Mouse (Mus musculus) kidney, embryonic 14.5 days (tissue): ENCODE results near the gene Cish. TPM values are rescaled to one million over a fixed set of nuclear protein-coding genes. Genes with fewer than 3 reads are reported as not detected.

ENCODE experiments used
- ATAC-seq: fragments of 200-750 bp; cut with Nextera tagmentation; 2 replicates; pipeline ENCODE4 v1.8.0; 2017; ENCODE audit warnings: moderate number of reproducible peaks, mild to moderate bottlenecking, moderate TSS enrichment, moderate library complexity; ENCODE audit not compliant: low FRiP score, low TSS enrichment
- H3K27ac ChIP-seq: fragments of 300-500 bp; sonication (generic); 2 replicates; pipeline ENCODE4 v1.5.1; 2014; ENCODE audit warnings: low read depth, mild to moderate bottlenecking, low read length, moderate library complexity, mixed read lengths
- H3K27me3 ChIP-seq: fragments of 300-500 bp; sonication (generic); 2 replicates; pipeline ENCODE4 v1.6.1; 2014; ENCODE audit warnings: mild to moderate bottlenecking, low read length; ENCODE audit not compliant: control insufficient read depth, insufficient read depth
- H3K36me3 ChIP-seq: fragments of 300-500 bp; sonication (generic); 2 replicates; pipeline ENCODE4 v1.6.1; 2014; ENCODE audit warnings: low read length, mixed read lengths; ENCODE audit not compliant: control insufficient read depth, insufficient read depth
- H3K4me1 ChIP-seq: fragments of 300-500 bp; sonication (generic); 2 replicates; pipeline ENCODE4 v1.6.1; 2014; ENCODE audit warnings: low read length, mixed read lengths; ENCODE audit not compliant: control insufficient read depth, insufficient read depth
- H3K4me2 ChIP-seq: fragments of 300-500 bp; sonication (generic); replicated peaks from 2 replicates; pipeline ENCODE4 v1.6.1; 2014; ENCODE audit warnings: low read depth, mild to moderate bottlenecking, low read length
- H3K4me3 ChIP-seq: fragments of 300-500 bp; sonication (generic); 2 replicates; pipeline ENCODE4 v1.5.1; 2014; ENCODE audit warnings: mild to moderate bottlenecking, low read length
- H3K9ac ChIP-seq: fragments of 300-500 bp; sonication (generic); 2 replicates; pipeline ENCODE4 v1.6.1; 2014; ENCODE audit warnings: low read depth, mild to moderate bottlenecking, low read length, moderate library complexity
- H3K9me3 ChIP-seq: fragments of 300-500 bp; sonication (generic); 2 replicates; pipeline ENCODE4 v1.6.1; 2016; ENCODE audit warnings: low read length; ENCODE audit not compliant: control insufficient read depth
- WGBS: fragments of 180-500 bp; shearing (Covaris S2); extraction: QIAGEN DNeasy Blood & Tissue Kit; methylation state at CpG from one replicate; pipeline ENCODE4 v1.1.7; 2014; 5-methylcytosine and 5-hydroxymethylcytosine counted together
- polyA plus RNA-seq: library from polyadenylated mRNA; unstranded; fragments of >200 nt; fragmentation: Nextera tagmentation; extraction: Ambion mirVana; gene quantifications from 2 replicates; pipeline ENCODE4 v1.2.1, GENCODE M21; 2014

Gene Cish
- polyA plus RNA-seq, 1 experiment from 2014 or later, result 7.1 TPM

GRCm38 (mm10) chr9:107279378-107280321 is 16.2 kb upstream of the Cish start:
- peak; percentile 61 for ATAC-seq
- H3K4me3 ChIP-seq, result peak overlapping the region; percentile 4; the same call in 1 of the 2 replicates
- H3K4me2 ChIP-seq, result peak overlapping the region; percentile 30
- 0 out of 2 replicates have a peak overlapping the region, but pooled peaks have one; percentile 13 for H3K9ac ChIP-seq
- no peaks in the 10 kb centered on the region for H3K27me3 ChIP-seq
- H3K36me3 ChIP-seq, result no peaks in the 10 kb centered on the region
- H3K4me1 ChIP-seq, result peaks cover 16% of the 10 kb centered on the region; the same call in 1 of the 2 replicates
- H3K9me3 ChIP-seq, result no peaks in the 10 kb centered on the region
- H3K27ac ChIP-seq, result peak overlapping the region; percentile 30; the same call in 1 of the 2 replicates
- 21% methylated on average over 16 of the region's 16 CpGs for WGBS

DNA sequence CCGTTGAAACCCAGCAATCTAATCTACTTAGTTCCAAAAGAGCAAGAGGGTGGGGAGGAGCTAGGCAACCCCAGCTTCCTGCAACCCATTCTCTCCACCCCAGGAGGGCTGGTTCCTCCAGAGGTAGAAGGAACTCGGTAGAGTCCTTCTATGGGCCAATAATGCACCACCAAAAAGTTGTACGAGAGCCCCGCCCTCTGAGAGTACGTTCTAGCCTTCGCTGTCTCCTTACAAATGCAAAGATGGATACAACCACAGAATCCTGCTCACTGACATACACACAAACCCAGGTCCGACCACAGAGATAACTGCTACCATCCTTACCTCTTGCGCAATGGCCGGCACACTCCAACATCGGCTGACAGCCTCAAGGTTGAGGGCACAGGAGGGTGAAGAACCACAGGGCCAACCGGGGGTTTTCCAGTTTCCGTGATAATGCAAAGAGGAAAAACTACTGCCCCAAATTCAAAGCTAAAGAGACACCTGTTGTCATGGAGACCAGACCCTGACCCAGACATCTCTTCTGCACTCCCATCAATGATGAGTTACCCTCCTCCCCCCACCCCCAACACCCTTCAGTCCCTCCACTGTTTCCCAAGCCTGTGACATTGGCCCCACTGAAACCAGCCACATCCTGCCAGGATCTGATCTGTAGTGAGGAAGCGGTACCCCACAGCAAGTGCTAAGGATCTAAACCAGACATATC is 15.4 kb upstream of the Cish start:
- WGBS, result 59% methylated on average over 13 of the region's 13 CpGs
- Histone ChIP-seq H3K9me3 (no peaks in the 10 kb centered on the region), H3K4me2 (peak overlapping the region; percentile 30), H3K4me1 (peaks cover 16% of the 10 kb centered on the region; the same call in 1 of the 2 replicates), H3K27ac (no peak overlapping the region), H3K27me3 (no peaks in the 10 kb centered on the region), H3K36me3 (no peaks in the 10 kb centered on the region), H3K4me3 (0 out of 2 replicates have a peak overlapping the region, but pooled peaks have one; percentile 4), H3K9ac (0 out of 2 replicates have a peak overlapping the region, but pooled peaks have one; percentile 13)
- peak; percentile 8; the same call in 1 of the 2 replicates for ATAC-seq

- no peak overlapping the region for H3K9ac ChIP-seq
- H3K27me3 ChIP-seq, result no peaks in the 10 kb centered on the region
- peaks cover 16% of the 10 kb centered on the region; the same call in 1 of the 2 replicates for H3K4me1 ChIP-seq
- ATAC-seq, result no peak
- WGBS, result 89% methylated on average over 5 of the region's 5 CpGs
- no peaks in the 10 kb centered on the region for H3K36me3 ChIP-seq
- H3K4me3 ChIP-seq, result no peak overlapping the region
- no peaks in the 10 kb centered on the region for H3K9me3 ChIP-seq
- H3K27ac ChIP-seq, result no peak overlapping the region
- no peak overlapping the region for H3K4me2 ChIP-seq
Observed at GRCm38 (mm10) chr9:107281241-107281987, 14.4 kb upstream of the Cish start.

DNA sequence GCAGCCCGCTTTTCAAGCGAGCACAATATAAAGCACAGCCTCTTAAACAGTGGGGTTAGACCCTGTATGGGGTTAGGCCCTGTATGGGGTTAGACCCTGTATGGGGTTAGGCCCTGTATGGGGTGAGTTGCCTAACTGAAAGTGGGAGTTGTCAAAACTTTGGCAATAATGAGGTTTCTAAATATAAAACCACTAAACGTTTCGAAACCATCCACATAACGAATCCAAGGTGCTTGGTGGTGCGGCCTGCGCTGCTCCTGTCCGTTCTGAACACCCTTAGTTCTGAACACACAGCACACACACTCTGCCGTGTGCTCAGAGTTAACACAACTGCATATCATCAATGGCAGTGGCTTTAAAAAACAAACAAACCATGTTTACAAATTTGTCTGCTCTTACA is 12.9 kb upstream of the Cish start:
- no peak for ATAC-seq
- H3K4me3 ChIP-seq, result no peak overlapping the region
- WGBS, result 92% methylated on average over 9 of the region's 9 CpGs

GRCm38 (mm10) chr9:107285009-107285408 is 10.8 kb upstream of the Cish start:
- 29% methylated on average over 3 of the region's 3 CpGs for WGBS
- H3K4me1 ChIP-seq, result peaks cover 6% of the 10 kb centered on the region; the same call in 1 of the 2 replicates
- no peak overlapping the region for H3K27ac ChIP-seq

More for the DNA sequence above, 12.9 kb upstream of the Cish start:
- Histone ChIP-seq H3K4me2 (no peak overlapping the region), H3K27me3 (no peaks in the 10 kb centered on the region), H3K4me1 (peaks cover 16% of the 10 kb centered on the region; the same call in 1 of the 2 replicates), H3K9me3 (no peaks in the 10 kb centered on the region), H3K27ac (no peak overlapping the region), H3K36me3 (no peaks in the 10 kb centered on the region), H3K9ac (no peak overlapping the region)

GRCm38 (mm10) chr9:107287294-107287693 is 8.5 kb upstream of the Cish start:
- Histone ChIP-seq H3K27ac (no peak overlapping the region), H3K9me3 (no peaks in the 10 kb centered on the region), H3K4me1 (0 out of 2 replicates have a peak, but pooled peaks cover 3% of the 10 kb centered on the region), H3K4me2 (no peak overlapping the region), H3K27me3 (no peaks in the 10 kb centered on the region), H3K36me3 (no peaks in the 10 kb centered on the region), H3K9ac (no peak overlapping the region), H3K4me3 (no peak overlapping the region)
- ATAC-seq, result no peak
- 74% methylated on average over 2 of the region's 2 CpGs for WGBS

More at GRCm38 (mm10) chr9:107285009-107285408, 10.8 kb upstream of the Cish start:
- H3K4me2 ChIP-seq, result no peak overlapping the region
- H3K4me3 ChIP-seq, result no peak overlapping the region
- no peaks in the 10 kb centered on the region for H3K36me3 ChIP-seq
- no peak for ATAC-seq
- H3K9me3 ChIP-seq, result no peaks in the 10 kb centered on the region
- H3K27me3 ChIP-seq, result no peaks in the 10 kb centered on the region
- no peak overlapping the region for H3K9ac ChIP-seq

DNA sequence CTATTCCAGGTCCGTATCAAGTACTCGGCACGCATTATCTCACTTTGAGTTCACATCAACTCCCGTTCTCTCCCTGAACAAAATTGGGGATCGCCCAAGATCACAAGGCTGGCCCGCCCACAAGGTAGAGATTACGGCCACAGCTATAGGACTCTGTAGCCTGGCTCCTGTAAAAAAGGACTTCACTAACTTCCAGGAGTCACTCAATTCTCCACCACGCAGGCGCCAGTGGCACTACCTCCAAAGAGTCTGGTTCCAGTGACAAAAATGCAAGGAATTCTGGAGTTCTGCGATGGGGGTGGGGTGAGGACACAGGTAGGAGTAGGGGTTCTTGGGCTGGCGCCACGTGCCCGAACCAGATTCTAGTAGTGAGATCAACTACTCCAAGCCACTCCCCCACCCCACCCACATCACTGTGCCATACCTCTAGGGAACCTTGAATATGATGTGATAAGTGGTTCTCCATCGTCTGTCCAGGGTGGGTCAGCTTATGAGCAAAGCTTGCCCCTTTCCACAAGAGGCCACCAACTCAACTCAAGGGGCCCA is 7.6 kb upstream of the Cish start:
- Histone ChIP-seq H3K9ac (no peak overlapping the region), H3K4me1 (0 out of 2 replicates have a peak, but pooled peaks cover 3% of the 10 kb centered on the region), H3K36me3 (no peaks in the 10 kb centered on the region), H3K27me3 (0 out of 2 replicates have a peak, but pooled peaks cover 3% of the 10 kb centered on the region), H3K27ac (no peak overlapping the region), H3K4me3 (no peak overlapping the region), H3K4me2 (no peak overlapping the region), H3K9me3 (no peaks in the 10 kb centered on the region)
- no peak for ATAC-seq
- WGBS, result 96% methylated on average over 14 of the region's 14 CpGs

- peak overlapping the region; percentile 9; the same call in 1 of the 2 replicates for H3K9ac ChIP-seq
- no peaks in the 10 kb centered on the region for H3K9me3 ChIP-seq
- 0 out of 2 replicates have a peak, but pooled peaks cover 3% of the 10 kb centered on the region for H3K4me1 ChIP-seq
- no peak overlapping the region for H3K27ac ChIP-seq
- H3K4me3 ChIP-seq, result peak overlapping the region; percentile 42
- H3K27me3 ChIP-seq, result 0 out of 2 replicates have a peak, but pooled peaks cover 5% of the 10 kb centered on the region
- H3K4me2 ChIP-seq, result peak overlapping the region; percentile 75
- ATAC-seq, result 0 out of 2 replicates have a peak, but pooled peaks have one; percentile 4
- H3K36me3 ChIP-seq, result no peaks in the 10 kb centered on the region
- 34% methylated on average over 8 of the region's 8 CpGs for WGBS
Observed at GRCm38 (mm10) chr9:107288711-107289110, 7.1 kb upstream of the Cish start.
